Mouse (Mus musculus): ENCODE measurements at regions not wholly inside any gene's neighbourhood (a gene's known extent, or its start where the extent isn't known, plus 50 kb on each side); places are given as distances from the start of the nearest gene placed in this dataset.

GRCm38 (mm10) chr12:106527116-106527515 is 517.1 kb downstream of the Vrk1 start:
- no peak for TF ChIP-seq CTCF (IDR thresholded peaks at IDR 0.05; ENCODE audit: low read depth)
- no peak for TF ChIP-seq EP300 (IDR thresholded peaks at IDR 0.05; ENCODE audit: low read depth)

Measured in liver, postnatal 0 days (tissue).